Mouse (Mus musculus) inflammation-experienced regulatory T-cells, adult 16 weeks (primary cell): ENCODE data around the gene Ccdc36. TPM values are rescaled to one million over a fixed set of nuclear protein-coding genes. Genes with fewer than 3 reads are reported as not detected.

ENCODE experiments used
- polyA plus RNA-seq: library from polyadenylated mRNA; unstranded; fragments of 100-300 nt; shearing (Covaris generic); gene quantifications from one replicate; pipeline ENCODE4 v1.2.1, GENCODE M21; 2017

Gene Ccdc36
- polyA plus RNA-seq: not detected

GRCm38 (mm10) chr9:108428384-108428783, at the start of gene Ccdc36:
Gene Ccdc36, minus strand, starts transcription at chr9:108428484.

GRCm38 (mm10) chr9:108461181-108461631, 32.9 kb upstream of the Ccdc36 start, which contains the start of gene Klhdc8b:
Gene Klhdc8b, minus strand, starts transcription at chr9:108461581.

GRCm38 (mm10) chr9:108460319-108461178, 32.3 kb upstream of the Ccdc36 start, which contains the start of gene Ccdc71:
Gene Ccdc71, plus strand, starts transcription at chr9:108460527.

GRCm38 (mm10) chr9:108436182-108436581, 7.9 kb upstream of the Ccdc36 start, which contains the start of gene BC048562:
Gene BC048562, plus strand, starts transcription at chr9:108436482.

GRCm38 (mm10) chr9:108392676-108393075, 35.6 kb downstream of the Ccdc36 start, which contains the start of gene 1700102P08Rik:
Gene 1700102P08Rik, plus strand, starts transcription at chr9:108392805.

Other genes with a start within 250 kb of the Ccdc36 start
- 0.63 TPM for gene Bsn, start 238.1 kb downstream of the Ccdc36 start, polyA plus RNA-seq
- gene Dag1, start 164.5 kb downstream of the Ccdc36 start, polyA plus RNA-seq: 9.2 TPM
- gene Nicn1, start 138.1 kb downstream of the Ccdc36 start, polyA plus RNA-seq: 3.9 TPM
- 0.63 TPM for gene Amt, start 131.6 kb downstream of the Ccdc36 start, polyA plus RNA-seq
- gene Rhoa, start 122.4 kb downstream of the Ccdc36 start, polyA plus RNA-seq: 397 TPM
- 18.0 TPM for gene Tcta, start 122.3 kb downstream of the Ccdc36 start, polyA plus RNA-seq
- gene Gpx1, start 89.6 kb downstream of the Ccdc36 start, polyA plus RNA-seq: 707 TPM
- gene Usp4, start 80.6 kb downstream of the Ccdc36 start, polyA plus RNA-seq: 171 TPM
- gene 1700102P08Rik, start 35.7 kb downstream of the Ccdc36 start, polyA plus RNA-seq: 2.0 TPM
- gene BC048562, start 8.0 kb upstream of the Ccdc36 start, polyA plus RNA-seq: not detected
- gene Ccdc71, start 32.0 kb upstream of the Ccdc36 start, polyA plus RNA-seq: 56.3 TPM
- gene Klhdc8b, start 33.1 kb upstream of the Ccdc36 start, polyA plus RNA-seq: 5.8 TPM
- gene Lamb2, start 51.3 kb upstream of the Ccdc36 start, polyA plus RNA-seq: 0.44 TPM
- gene Usp19, start 62.1 kb upstream of the Ccdc36 start, polyA plus RNA-seq: 185 TPM
- 106 TPM for gene Qars, start 79.2 kb upstream of the Ccdc36 start, polyA plus RNA-seq
- 160 TPM for gene Qrich1, start 88.3 kb upstream of the Ccdc36 start, polyA plus RNA-seq
- gene Impdh2, start 131.8 kb upstream of the Ccdc36 start, polyA plus RNA-seq: 107 TPM
- gene Ndufaf3, start 138.9 kb upstream of the Ccdc36 start, polyA plus RNA-seq: 73.7 TPM
- gene Dalrd3, start 141.4 kb upstream of the Ccdc36 start, polyA plus RNA-seq: 150 TPM
- gene Wdr6, start 150.3 kb upstream of the Ccdc36 start, polyA plus RNA-seq: 105 TPM
- gene P4htm, start 169.2 kb upstream of the Ccdc36 start, polyA plus RNA-seq: 21.6 TPM
- gene Arih2, start 220.9 kb upstream of the Ccdc36 start, polyA plus RNA-seq: 96.5 TPM
- gene Slc25a20, start 233.6 kb upstream of the Ccdc36 start, polyA plus RNA-seq: 55.1 TPM